Mouse (Mus musculus): ENCODE data around the gene AW011738. TPM values are rescaled to one million over a fixed set of nuclear protein-coding genes. Genes with fewer than 3 reads are reported as not detected.

Gene AW011738
- polyA plus RNA-seq (2014; fragmentation: Illumina TruSeq; extraction: RNeasy Lipid Tissue Mini Kit (QIAGEN cat#74804); ENCODE audit: low read depth, low replicate concordance): 7.6 TPM

DNA sequence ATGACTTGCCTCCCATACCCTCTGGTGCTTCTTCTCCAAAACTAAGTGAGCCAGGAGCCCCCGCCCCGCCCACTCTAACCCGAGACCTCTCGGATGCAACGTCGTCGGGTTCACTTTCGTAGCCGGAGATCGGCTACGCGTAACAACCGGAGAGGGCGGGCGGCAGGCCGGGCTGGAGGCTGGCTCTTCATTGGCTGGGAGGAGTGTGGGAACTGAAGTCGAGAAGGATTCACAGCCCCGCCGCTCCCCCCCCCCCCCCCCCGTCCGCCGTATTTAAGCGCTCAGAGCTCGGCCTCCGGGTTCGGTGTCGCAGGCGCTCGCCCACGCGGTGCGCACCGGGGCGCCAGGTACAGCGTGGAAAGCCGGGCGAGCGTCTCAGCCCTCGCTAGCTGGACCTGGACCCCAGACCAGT, at the start of gene AW011738:
Gene AW011738, plus strand, starts transcription at position 304 of the 412 bp plus-strand sequence.

DNA sequence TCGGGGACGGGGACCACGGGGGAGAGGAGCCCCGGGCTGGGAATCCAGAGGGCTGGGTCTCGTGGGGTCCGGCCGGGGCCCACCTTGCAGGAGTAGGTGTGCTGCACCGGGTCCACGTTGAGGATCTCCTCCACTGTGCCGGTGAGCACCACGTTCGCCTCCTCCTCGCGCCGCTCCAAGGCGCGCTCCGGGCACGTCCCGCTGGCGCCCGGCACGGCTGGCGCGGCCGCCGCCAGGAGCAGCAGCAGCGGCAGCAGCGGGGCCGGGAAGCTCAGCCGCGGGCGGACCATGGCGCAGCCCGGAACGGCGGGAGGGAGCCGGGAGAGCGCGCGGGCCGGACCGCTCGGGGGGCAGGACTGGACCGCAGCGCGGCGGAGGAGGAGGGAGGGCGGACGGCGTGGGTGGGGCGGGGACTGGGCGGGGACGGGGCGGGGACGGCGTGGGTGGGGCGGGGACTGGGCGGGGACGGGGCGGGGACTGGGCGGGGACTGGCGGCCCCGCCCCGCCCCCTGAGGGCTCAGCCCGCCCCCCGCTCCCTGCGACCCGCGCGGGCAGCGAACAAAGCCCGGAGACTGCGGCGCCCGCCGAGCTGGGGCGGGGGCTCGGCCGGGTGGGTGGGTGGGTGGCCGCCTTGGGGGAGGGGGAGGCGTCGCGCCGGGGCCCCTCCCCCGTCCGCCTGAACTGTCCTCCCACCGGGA, 5.8 kb upstream of the AW011738 start, which contains the start of gene Agrn:
Gene Agrn, minus strand, starts transcription at position 358 of the 698 bp plus-strand sequence.

DNA sequence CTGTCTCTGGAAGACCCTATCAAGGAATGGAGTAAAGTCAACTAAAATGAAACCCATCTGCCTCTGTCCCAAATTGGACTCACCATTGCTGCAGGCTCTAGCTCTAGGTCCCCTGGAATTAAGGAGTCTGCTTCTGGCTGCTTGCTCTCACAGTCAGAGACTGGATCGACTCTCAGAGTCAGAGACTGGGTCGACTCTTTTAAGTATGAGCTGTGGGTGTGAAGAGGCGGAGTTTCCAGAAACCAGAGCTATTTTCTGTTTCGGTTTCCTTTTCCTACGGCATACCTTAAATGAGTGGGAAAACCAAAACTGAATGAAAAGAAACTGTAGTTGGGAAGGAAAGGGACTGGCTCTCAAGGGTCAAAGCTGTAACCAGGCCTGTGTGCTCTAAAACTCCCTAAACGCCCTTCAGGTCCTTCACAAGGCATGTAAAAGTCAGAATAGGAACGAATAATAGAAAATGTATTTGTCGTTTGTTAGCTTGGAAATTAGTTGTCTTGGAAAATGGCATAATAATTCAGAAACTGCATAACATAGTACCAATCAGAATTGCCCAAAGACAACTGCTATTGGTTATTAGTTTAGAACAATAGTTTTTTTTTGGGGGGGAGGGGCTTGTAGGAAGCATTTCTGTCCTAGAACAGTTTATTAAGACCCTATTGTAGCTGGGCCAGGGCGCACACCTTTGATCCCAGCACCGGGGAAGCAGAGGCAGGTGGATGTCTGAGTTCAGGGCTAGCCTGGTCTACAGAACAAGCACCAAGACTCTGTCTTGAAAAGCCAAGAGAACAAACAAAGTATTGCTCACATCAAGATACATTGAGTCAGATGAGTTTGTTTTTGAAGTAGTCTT, 2.3 kb upstream of the AW011738 start, which contains the start of gene Isg15:
Gene Isg15, minus strand, starts transcription at position 196 of the 853 bp plus-strand sequence.

DNA sequence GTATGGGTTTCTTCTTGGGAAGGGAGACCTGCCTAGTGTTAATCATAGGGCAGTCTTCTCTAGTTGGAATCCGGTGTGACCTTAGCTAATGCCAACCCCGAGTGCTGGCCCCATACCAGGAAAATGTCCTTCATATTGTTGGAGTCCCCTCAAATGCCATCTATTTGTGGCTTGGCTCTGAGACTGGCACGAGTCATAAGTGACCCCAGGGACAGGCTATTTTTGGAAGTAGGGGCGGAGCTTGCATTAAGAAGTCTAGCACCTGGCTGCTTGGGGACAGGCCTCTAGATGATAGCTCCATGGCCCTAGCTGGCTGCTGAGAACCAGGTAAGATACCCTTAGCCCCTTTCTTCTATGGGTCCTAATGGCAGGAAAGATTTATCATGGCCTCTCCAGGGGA, 12.5 kb downstream of the AW011738 start, which contains the start of gene Perm1:
Gene Perm1, plus strand, starts transcription at position 220 of the 400 bp plus-strand sequence.

DNA sequence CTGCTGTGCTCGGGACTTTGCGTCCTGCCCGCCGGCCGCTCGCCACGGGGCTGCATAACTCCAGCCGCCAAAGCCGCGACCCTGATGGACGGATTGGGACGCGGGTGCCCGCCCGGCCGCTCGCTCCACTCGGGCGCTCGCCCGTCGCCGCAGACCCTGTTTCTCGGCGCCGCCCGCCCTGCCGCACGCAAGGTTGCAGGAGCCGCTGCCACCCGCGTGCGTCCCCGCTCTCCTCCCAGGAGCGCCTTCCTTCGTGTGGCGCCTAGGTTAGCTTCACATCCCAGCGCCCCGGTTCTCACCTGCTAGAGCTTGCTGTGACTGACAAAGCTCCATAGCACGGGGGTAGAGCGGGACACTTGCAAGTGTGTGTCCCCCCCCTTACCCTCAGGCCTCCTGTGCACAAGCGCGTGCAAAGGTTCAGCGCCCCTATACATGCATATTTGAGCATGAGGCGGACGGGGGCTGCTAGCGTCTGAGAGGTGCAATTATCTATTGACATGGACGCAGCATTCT, 31.7 kb downstream of the AW011738 start, which contains the start of gene Plekhn1:
Gene Plekhn1, minus strand, starts transcription at position 157 of the 513 bp plus-strand sequence.

DNA sequence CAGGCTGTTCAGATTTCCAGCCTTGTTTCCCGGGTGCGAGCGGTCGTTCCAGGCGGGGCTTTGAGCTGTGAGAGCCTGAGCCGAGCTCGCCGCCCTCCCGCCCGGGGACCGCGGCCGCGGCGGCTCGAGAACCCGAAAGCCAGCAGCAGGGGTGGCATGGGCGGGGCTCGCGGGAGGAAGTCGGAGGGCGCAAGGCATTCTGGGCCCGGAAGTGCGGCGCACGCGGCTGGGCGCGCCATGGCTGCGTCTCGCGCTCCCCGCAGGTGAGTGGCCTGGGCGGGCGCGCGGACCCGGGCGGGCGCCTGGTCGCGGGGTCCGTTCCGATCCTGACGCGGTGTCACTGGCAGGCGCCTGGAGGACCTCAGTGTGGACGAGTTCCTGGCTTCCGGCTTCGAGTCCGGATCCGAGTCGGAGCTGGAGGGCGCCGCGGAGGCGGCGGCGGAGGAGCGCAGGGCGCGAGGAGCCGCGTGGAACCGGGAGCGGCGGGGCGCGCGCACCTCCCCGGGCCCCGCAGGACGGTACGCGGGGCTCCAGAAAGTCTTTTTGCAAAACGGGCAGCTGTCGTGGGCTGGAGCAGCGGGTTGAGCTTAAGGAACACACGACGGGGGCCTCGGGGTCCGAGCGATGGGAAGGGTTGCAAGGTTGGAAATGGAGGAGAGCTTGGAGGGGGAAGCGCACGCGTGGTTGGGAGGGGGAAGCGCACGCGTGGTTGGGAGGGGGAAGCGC, 32.9 kb downstream of the AW011738 start, which contains the start of gene Noc2l:
Gene Noc2l, plus strand, starts transcription at position 203 of the 726 bp plus-strand sequence.

Other genes starting within 250 kb of the AW011738 start
- 18.6 TPM for gene C1qtnf12, start 241.0 kb upstream of the AW011738 start, polyA plus RNA-seq (2014; fragmentation: Illumina TruSeq; extraction: RNeasy Lipid Tissue Mini Kit (QIAGEN cat#74804); ENCODE audit: low read depth, low replicate concordance)
- gene B3galt6, start 210.7 kb upstream of the AW011738 start, polyA plus RNA-seq (2014; fragmentation: Illumina TruSeq; extraction: RNeasy Lipid Tissue Mini Kit (QIAGEN cat#74804); ENCODE audit: low read depth, low replicate concordance): 2.0 TPM
- 104 TPM for gene Sdf4, start 210.4 kb upstream of the AW011738 start, polyA plus RNA-seq (2014; fragmentation: Illumina TruSeq; extraction: RNeasy Lipid Tissue Mini Kit (QIAGEN cat#74804); ENCODE audit: low read depth, low replicate concordance)
- not detected for gene Tnfrsf4, start 189.5 kb upstream of the AW011738 start, polyA plus RNA-seq (2014; fragmentation: Illumina TruSeq; extraction: RNeasy Lipid Tissue Mini Kit (QIAGEN cat#74804); ENCODE audit: low read depth, low replicate concordance)
- gene Tnfrsf18, start 177.1 kb upstream of the AW011738 start, polyA plus RNA-seq (2014; fragmentation: Illumina TruSeq; extraction: RNeasy Lipid Tissue Mini Kit (QIAGEN cat#74804); ENCODE audit: low read depth, low replicate concordance): not detected
- gene Ttll10, start 143.9 kb upstream of the AW011738 start, polyA plus RNA-seq (2014; fragmentation: Illumina TruSeq; extraction: RNeasy Lipid Tissue Mini Kit (QIAGEN cat#74804); ENCODE audit: low read depth, low replicate concordance): not detected
- gene 9430015G10Rik, start 93.3 kb upstream of the AW011738 start, polyA plus RNA-seq (2014; fragmentation: Illumina TruSeq; extraction: RNeasy Lipid Tissue Mini Kit (QIAGEN cat#74804); ENCODE audit: low read depth, low replicate concordance): 5.9 TPM
- gene Rnf223, start 72.8 kb upstream of the AW011738 start, polyA plus RNA-seq (2014; fragmentation: Illumina TruSeq; extraction: RNeasy Lipid Tissue Mini Kit (QIAGEN cat#74804); ENCODE audit: low read depth, low replicate concordance): not detected
- gene Agrn, start 5.8 kb upstream of the AW011738 start, polyA plus RNA-seq (2014; fragmentation: Illumina TruSeq; extraction: RNeasy Lipid Tissue Mini Kit (QIAGEN cat#74804); ENCODE audit: low read depth, low replicate concordance): 39.4 TPM
- gene Isg15, start 2.5 kb upstream of the AW011738 start, polyA plus RNA-seq (2014; fragmentation: Illumina TruSeq; extraction: RNeasy Lipid Tissue Mini Kit (QIAGEN cat#74804); ENCODE audit: low read depth, low replicate concordance): 10.3 TPM
- 246 TPM for gene Perm1, start 12.6 kb downstream of the AW011738 start, polyA plus RNA-seq (2014; fragmentation: Illumina TruSeq; extraction: RNeasy Lipid Tissue Mini Kit (QIAGEN cat#74804); ENCODE audit: low read depth, low replicate concordance)
- 15.0 TPM for gene Plekhn1, start 31.6 kb downstream of the AW011738 start, polyA plus RNA-seq (2014; fragmentation: Illumina TruSeq; extraction: RNeasy Lipid Tissue Mini Kit (QIAGEN cat#74804); ENCODE audit: low read depth, low replicate concordance)
- gene Noc2l, start 32.7 kb downstream of the AW011738 start, polyA plus RNA-seq (2014; fragmentation: Illumina TruSeq; extraction: RNeasy Lipid Tissue Mini Kit (QIAGEN cat#74804); ENCODE audit: low read depth, low replicate concordance): 33.6 TPM
- gene Samd11, start 52.4 kb downstream of the AW011738 start, polyA plus RNA-seq (2014; fragmentation: Illumina TruSeq; extraction: RNeasy Lipid Tissue Mini Kit (QIAGEN cat#74804); ENCODE audit: low read depth, low replicate concordance): not detected
- gene Vmn2r-ps159, start 127.8 kb downstream of the AW011738 start, polyA plus RNA-seq (2014; fragmentation: Illumina TruSeq; extraction: RNeasy Lipid Tissue Mini Kit (QIAGEN cat#74804); ENCODE audit: low read depth, low replicate concordance): not detected